Mouse (Mus musculus) kidney, postnatal 25 days (tissue): ENCODE measurements around the gene Pnpla1.
"Not testable (repeated sequence)": the region's sequence is repeated elsewhere in the genome, so short reads cannot be mapped to it uniquely, and the experiment has no call there.

Source experiments
- DNase-seq, 2 experiments: peaks; one replicate each; pipeline ENCODE4 v3.0.0; 2021; ENCODE audit warnings: mixed read lengths in 2 of 2

Pnpla1 gene

GRCm38 (mm10) chr17:28858205-28858604 is at the start of gene Pnpla1:
Pnpla1 (plus strand) TSS chr17:28858411.
- peak in 1 of 2 experiments; percentile 38 for DNase-seq

DNA sequence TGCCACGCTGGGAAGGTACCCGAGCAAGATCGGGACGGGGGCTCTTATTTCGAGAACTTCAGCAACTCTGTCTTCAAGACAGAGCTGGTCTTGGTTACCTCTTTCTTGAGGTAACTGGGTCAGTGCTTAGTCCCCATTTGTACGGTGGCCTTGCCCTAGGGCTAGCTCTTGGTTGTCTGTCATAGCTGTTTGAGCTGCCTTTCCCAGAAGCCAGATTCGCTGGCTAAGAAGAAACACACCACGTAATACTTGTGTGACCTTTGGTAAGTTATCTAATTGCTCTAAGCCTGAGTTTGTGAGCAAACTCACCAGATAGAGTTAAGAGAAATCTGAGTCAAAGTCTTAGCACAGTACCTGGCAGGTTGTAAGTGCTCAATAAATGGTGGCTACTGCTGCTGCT is 49.5 kb upstream of the Pnpla1 start:
- DNase-seq: no peak

DNA sequence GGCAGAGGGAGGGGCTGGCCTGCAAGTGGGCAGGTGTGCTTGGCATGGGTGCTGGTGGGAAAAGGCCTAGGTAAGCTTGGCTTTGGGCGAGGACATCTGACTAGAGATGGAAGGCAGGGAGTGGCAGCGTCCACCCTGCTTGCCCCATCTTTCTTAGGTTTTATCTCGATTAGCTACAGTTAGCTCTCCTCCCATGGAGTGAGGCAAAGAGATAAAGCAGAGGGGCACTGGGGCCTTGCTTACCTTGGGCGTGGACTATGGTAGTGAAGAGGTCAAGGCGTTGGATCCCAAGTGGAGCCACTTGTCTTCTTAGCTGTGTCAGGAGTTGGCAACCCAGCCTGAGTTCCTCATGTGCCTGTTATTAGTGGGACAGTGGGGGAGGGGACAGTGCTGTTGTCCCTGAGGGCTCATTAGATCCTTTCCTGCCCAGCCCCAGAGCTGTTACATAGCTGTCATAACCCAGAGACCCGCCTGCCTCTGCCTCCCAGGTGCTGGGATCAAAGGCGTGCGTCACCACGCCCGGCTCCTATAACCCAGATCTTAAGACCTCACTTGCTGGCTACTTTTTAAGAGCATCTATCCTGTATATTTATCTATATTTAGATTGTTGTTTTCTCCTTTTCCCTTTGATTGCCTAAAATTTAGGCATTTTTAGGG is 48.9 kb upstream of the Pnpla1 start:
- DNase-seq: no peak

DNA sequence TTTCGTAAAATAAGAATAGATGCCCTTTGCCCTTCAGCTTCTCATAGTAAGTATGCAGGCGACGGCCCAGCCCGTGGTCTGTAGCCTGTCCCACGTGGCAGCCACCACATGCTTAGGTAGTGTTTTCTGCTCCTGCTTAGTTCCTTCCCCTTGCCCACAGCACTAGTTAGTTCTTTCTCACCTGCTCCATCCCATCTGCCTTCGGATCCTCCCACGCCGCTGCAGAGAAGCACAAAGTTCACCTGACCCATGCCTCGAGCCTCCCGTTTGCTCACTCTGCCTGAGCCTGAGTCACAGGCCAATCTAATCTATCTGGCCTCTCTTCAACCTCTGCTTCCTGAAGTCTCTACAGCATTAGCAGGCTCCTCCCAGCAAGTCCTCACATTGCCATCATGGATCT is 45.9 kb upstream of the Pnpla1 start:
- peak; percentile 40 to 76 for DNase-seq

GRCm38 (mm10) chr17:28814529-28815097 is 43.6 kb upstream of the Pnpla1 start:
- peak; percentile 35 to 63 for DNase-seq

- no peak for DNase-seq
These were observed 42.7 kb upstream of the Pnpla1 start for GRCm38 (mm10) chr17:28815384-28816004.

GRCm38 (mm10) chr17:28816326-28816725 is 41.9 kb upstream of the Pnpla1 start:
- not testable (repeated sequence) for DNase-seq

GRCm38 (mm10) chr17:28816875-28817811 is 41.1 kb upstream of the Pnpla1 start:
- DNase-seq: no peak

DNA sequence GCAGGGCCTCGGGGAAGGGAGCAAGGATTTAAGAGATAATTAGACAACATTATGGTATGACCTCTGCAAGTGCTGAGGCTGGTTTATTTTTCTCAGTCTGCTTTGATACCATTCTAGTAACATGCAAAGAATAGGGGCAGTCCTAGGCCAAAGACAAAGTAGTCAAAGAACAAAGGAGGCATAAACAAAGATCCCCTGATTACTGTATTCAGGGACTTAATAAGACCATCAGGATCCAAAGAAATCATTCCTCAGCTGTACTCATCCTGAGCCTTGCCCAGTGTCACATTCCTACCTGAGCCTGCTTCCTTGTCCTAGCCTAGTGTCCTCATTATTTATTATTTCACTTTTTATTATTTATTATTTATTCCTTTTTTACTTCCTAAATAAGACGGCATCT is 38.0 kb upstream of the Pnpla1 start:
- no peak for DNase-seq

- no peak for DNase-seq
These were observed 35.0 kb upstream of the Pnpla1 start for GRCm38 (mm10) chr17:28823004-28823745.

DNA sequence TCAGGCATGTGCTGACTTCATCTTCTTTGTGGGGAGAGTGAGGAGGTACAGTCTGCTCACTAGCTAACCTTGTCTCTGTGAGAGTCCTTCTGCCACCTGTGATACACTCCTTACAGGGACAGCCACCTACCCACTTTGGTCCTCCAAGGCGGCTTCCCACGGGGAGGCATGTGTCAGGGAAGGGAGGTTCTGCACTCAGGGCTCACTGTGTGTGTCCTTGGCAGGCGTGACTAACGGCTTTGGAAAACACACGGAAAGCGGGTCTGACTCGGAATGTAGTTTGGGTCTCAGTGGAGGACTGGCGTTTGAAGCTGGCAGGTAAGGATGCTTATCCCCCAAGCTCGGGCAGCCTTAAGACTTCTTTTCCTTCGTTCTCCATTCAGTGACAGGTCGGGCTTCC is 34.5 kb upstream of the Pnpla1 start:
- DNase-seq: no peak

- DNase-seq: no peak
These were observed 33.3 kb upstream of the Pnpla1 start for GRCm38 (mm10) chr17:28824896-28825295.

GRCm38 (mm10) chr17:28825359-28826041 is 32.7 kb upstream of the Pnpla1 start:
- DNase-seq: no peak

- DNase-seq: no peak
These were observed 30.5 kb upstream of the Pnpla1 start for GRCm38 (mm10) chr17:28827665-28828231.

- no peak for DNase-seq
These were observed 29.1 kb upstream of the Pnpla1 start for GRCm38 (mm10) chr17:28829120-28829519.

GRCm38 (mm10) chr17:28831065-28831464 is 27.1 kb upstream of the Pnpla1 start:
- no peak for DNase-seq

DNA sequence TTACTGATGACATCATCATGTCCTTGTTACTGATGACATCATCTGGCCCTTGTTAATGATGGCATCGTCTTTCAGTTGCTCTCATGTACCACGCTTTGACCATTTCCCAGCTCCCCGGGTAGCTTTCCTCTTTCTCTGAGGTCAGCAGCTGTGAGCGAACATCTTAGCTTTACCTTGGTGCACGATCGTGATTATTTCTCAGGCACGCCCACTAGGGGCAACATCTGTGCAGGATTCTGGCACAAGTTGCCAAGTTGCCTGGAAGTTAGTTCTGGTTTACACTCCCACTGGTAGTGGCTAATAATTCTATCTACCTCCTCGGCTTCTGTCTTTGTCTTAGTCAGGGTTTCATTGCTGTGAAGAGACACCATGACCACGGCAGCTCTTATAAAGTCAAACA is 26.2 kb upstream of the Pnpla1 start:
- no peak for DNase-seq

DNA sequence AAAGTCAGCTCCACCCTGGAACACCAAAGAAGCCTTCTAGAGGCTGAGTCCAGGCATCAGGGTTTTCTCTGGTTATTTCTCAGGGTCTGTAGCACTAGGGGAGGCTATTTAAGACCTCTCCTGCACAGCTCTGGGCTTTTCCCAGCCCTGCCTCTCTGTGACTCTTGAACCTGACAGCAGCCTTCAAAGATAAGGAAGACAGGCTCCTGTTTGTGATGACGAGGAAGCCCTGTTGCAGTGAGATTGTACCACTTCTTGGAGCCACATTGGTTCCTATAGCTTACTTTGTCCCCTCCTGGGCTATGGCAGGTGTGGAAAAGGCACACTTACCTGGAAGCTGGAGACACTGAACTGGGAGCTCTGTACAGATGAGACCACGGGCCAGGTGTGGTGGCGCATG is 25.3 kb upstream of the Pnpla1 start:
- DNase-seq: no peak

GRCm38 (mm10) chr17:28834676-28835075 is 23.5 kb upstream of the Pnpla1 start:
- DNase-seq: peak; percentile 32 to 56

DNA sequence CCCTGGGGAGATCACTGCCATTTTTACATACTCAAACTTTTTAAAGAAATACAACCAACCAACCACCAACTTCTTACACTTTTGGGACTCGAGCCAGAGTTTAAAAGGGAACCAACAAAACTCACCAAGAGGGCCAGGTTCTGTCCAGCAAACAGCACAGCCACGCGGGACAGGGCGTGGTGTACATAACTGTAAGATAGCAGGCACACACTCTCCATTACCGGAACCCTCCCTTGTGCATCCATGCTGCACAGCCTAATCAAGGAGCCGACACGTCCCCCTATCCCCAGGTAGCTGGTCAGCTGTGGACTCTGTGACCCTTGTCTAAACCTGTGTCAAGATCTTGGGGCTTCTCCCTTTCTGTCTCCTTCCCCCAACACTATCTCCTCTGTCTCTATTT is 20.4 kb upstream of the Pnpla1 start:
- peak in 1 of 2 experiments; percentile 32 for DNase-seq

GRCm38 (mm10) chr17:28841947-28842346 is 16.3 kb upstream of the Pnpla1 start:
- not testable (repeated sequence) for DNase-seq
